Mouse (Mus musculus) naive thymus-derived CD4-positive, alpha-beta T cell, adult 5 months (primary cell): ENCODE results near the gene 4933412E24Rik. TPM values are rescaled to one million over a fixed set of nuclear protein-coding genes. Genes with fewer than 3 reads are reported as not detected.

Experiments
- polyA plus RNA-seq: library from polyadenylated mRNA; unstranded; fragments of 100-300 nt; shearing (Covaris generic); gene quantifications from one replicate; pipeline ENCODE4 v1.2.1, GENCODE M21; 2017

4933412E24Rik gene
- polyA plus RNA-seq: not detected

GRCm38 (mm10) chr15:60016513-60016912 is at the start of gene 4933412E24Rik:
Gene 4933412E24Rik (minus strand): TSS chr15:60016613.

